Mouse (Mus musculus): Measurements from ENCODE around the gene Alpl. TPM values are rescaled to one million over a fixed set of nuclear protein-coding genes. Genes with fewer than 3 reads are reported as not detected.

The Alpl gene
- polyA plus RNA-seq, 1 experiment from 2014 or later, result 6.9 TPM

- H3K27me3 ChIP-seq, result no peaks in the 10 kb centered on the region
- H3K36me3 ChIP-seq, result no peaks in the 10 kb centered on the region
- H3K27ac ChIP-seq, result no peak overlapping the region
- H3K9me3 ChIP-seq, result no peaks in the 10 kb centered on the region
- WGBS, result 81% methylated on average over 9 of the region's 9 CpGs
- H3K4me3 ChIP-seq, result no peak overlapping the region
- no peak for ATAC-seq (ENCODE audit: low FRiP score)
- peaks cover 26% of the 10 kb centered on the region for H3K4me1 ChIP-seq (replicated peaks)
- H3K9ac ChIP-seq, result no peak overlapping the region
- no peak overlapping the region for H3K4me2 ChIP-seq
Measured at GRCm38 (mm10) chr4:137747091-137747490, 49.1 kb downstream of the Alpl start.

GRCm38 (mm10) chr4:137744433-137744918, 51.7 kb downstream of the Alpl start:
- Histone ChIP-seq H3K4me3 (no peak overlapping the region), H3K9me3 (no peaks in the 10 kb centered on the region), H3K27ac (no peak overlapping the region), H3K27me3 (no peaks in the 10 kb centered on the region), H3K36me3 (no peaks in the 10 kb centered on the region), H3K4me2 (no peak overlapping the region), H3K9ac (no peak overlapping the region), H3K4me1 (replicated peaks) (peaks cover 13% of the 10 kb centered on the region)
- no peak for ATAC-seq (ENCODE audit: low FRiP score)
- 62% methylated on average over 13 of the region's 13 CpGs for WGBS

GRCm38 (mm10) chr4:137743791-137744190, 52.4 kb downstream of the Alpl start:
- Histone ChIP-seq H3K36me3 (no peaks in the 10 kb centered on the region), H3K27ac (no peak overlapping the region), H3K9ac (no peak overlapping the region), H3K4me2 (no peak overlapping the region), H3K4me3 (no peak overlapping the region), H3K27me3 (no peaks in the 10 kb centered on the region), H3K4me1 (replicated peaks) (peaks cover 13% of the 10 kb centered on the region), H3K9me3 (no peaks in the 10 kb centered on the region)
- ATAC-seq (ENCODE audit: low FRiP score), result no peak
- 66% methylated on average over 7 of the region's 7 CpGs for WGBS

GRCm38 (mm10) chr4:137740350-137740749, 55.8 kb downstream of the Alpl start:
- Histone ChIP-seq H3K27ac (no peak overlapping the region), H3K4me3 (no peak overlapping the region), H3K4me1 (replicated peaks) (peaks cover 21% of the 10 kb centered on the region), H3K4me2 (no peak overlapping the region), H3K9ac (no peak overlapping the region), H3K9me3 (no peaks in the 10 kb centered on the region), H3K36me3 (no peaks in the 10 kb centered on the region), H3K27me3 (no peaks in the 10 kb centered on the region)
- 89% methylated on average over 7 of the region's 7 CpGs for WGBS
- ATAC-seq (ENCODE audit: low FRiP score), result no peak

- Histone ChIP-seq H3K4me3 (peak overlapping the region; percentile 19; the same call in 1 of the 2 replicates), H3K36me3 (no peaks in the 10 kb centered on the region), H3K27me3 (no peaks in the 10 kb centered on the region), H3K4me2 (peak overlapping the region; percentile 49), H3K4me1 (replicated peaks) (peaks cover 17% of the 10 kb centered on the region), H3K9me3 (no peaks in the 10 kb centered on the region), H3K9ac (peak overlapping the region; percentile 43; the same call in 1 of the 2 replicates), H3K27ac (no peak overlapping the region)
- peak; percentile 63 for ATAC-seq (ENCODE audit: low FRiP score)
- 54% methylated on average over 9 of the region's 9 CpGs for WGBS
Measured at GRCm38 (mm10) chr4:137739151-137739923, 56.8 kb downstream of the Alpl start.

- Histone ChIP-seq H3K27ac (no peak overlapping the region), H3K27me3 (no peaks in the 10 kb centered on the region), H3K9ac (no peak overlapping the region), H3K4me1 (replicated peaks) (peaks cover 16% of the 10 kb centered on the region), H3K4me3 (no peak overlapping the region), H3K9me3 (no peaks in the 10 kb centered on the region), H3K4me2 (no peak overlapping the region), H3K36me3 (no peaks in the 10 kb centered on the region)
- no peak for ATAC-seq (ENCODE audit: low FRiP score)
- WGBS, result 74% methylated on average over 3 of the region's 3 CpGs
Measured at GRCm38 (mm10) chr4:137737760-137738159, 58.4 kb downstream of the Alpl start.

- Histone ChIP-seq H3K4me1 (replicated peaks) (peaks cover 16% of the 10 kb centered on the region), H3K9me3 (no peaks in the 10 kb centered on the region), H3K4me2 (no peak overlapping the region), H3K27ac (no peak overlapping the region), H3K9ac (no peak overlapping the region), H3K27me3 (no peaks in the 10 kb centered on the region; the same call in 1 of the 2 replicates), H3K36me3 (no peaks in the 10 kb centered on the region), H3K4me3 (no peak overlapping the region)
- no peak for ATAC-seq (ENCODE audit: low FRiP score)
- 53% methylated on average over 11 of the region's 11 CpGs for WGBS
Measured at GRCm38 (mm10) chr4:137736220-137736701, 59.9 kb downstream of the Alpl start.

- H3K27me3 ChIP-seq, result peaks cover 13% of the 10 kb centered on the region
- no peak overlapping the region for H3K27ac ChIP-seq
- H3K9ac ChIP-seq, result no peak overlapping the region
- H3K36me3 ChIP-seq, result no peaks in the 10 kb centered on the region
- no peaks in the 10 kb centered on the region for H3K9me3 ChIP-seq
- H3K4me3 ChIP-seq, result no peak overlapping the region
- WGBS, result 81% methylated on average over 5 of the region's 5 CpGs
- H3K4me2 ChIP-seq, result no peak overlapping the region
- peaks cover 25% of the 10 kb centered on the region for H3K4me1 ChIP-seq (replicated peaks)
- no peak for ATAC-seq (ENCODE audit: low FRiP score)
Measured at GRCm38 (mm10) chr4:137733459-137733858, 62.7 kb downstream of the Alpl start.

- Histone ChIP-seq H3K4me1 (replicated peaks) (peaks cover 30% of the 10 kb centered on the region), H3K4me3 (no peak overlapping the region), H3K27ac (no peak overlapping the region), H3K36me3 (no peaks in the 10 kb centered on the region), H3K9me3 (no peaks in the 10 kb centered on the region), H3K9ac (no peak overlapping the region), H3K27me3 (peaks cover 18% of the 10 kb centered on the region), H3K4me2 (no peak overlapping the region)
- no peak for ATAC-seq (ENCODE audit: low FRiP score)
- 85% methylated on average over 3 of the region's 3 CpGs for whole genome bisulfite sequencing
Measured at GRCm38 (mm10) chr4:137732962-137733361, 63.2 kb downstream of the Alpl start.

GRCm38 (mm10) chr4:137732361-137732760, 63.8 kb downstream of the Alpl start:
- Histone ChIP-seq H3K27me3 (peaks cover 20% of the 10 kb centered on the region), H3K9ac (no peak overlapping the region), H3K27ac (no peak overlapping the region), H3K9me3 (no peaks in the 10 kb centered on the region), H3K4me1 (replicated peaks) (peaks cover 36% of the 10 kb centered on the region), H3K36me3 (no peaks in the 10 kb centered on the region), H3K4me3 (no peak overlapping the region), H3K4me2 (no peak overlapping the region)
- no peak for ATAC-seq (ENCODE audit: low FRiP score)
- 86% methylated on average over 3 of the region's 3 CpGs for WGBS

GRCm38 (mm10) chr4:137731891-137732290, 64.3 kb downstream of the Alpl start:
- no peak overlapping the region for H3K4me2 ChIP-seq
- no peaks in the 10 kb centered on the region for H3K9me3 ChIP-seq
- H3K4me3 ChIP-seq, result no peak overlapping the region
- H3K9ac ChIP-seq, result 0 out of 2 replicates have a peak overlapping the region, but pooled peaks have one; percentile 9
- H3K36me3 ChIP-seq, result no peaks in the 10 kb centered on the region
- ATAC-seq (ENCODE audit: low FRiP score), result no peak
- 79% methylated on average over 10 of the region's 10 CpGs for WGBS
- peaks cover 20% of the 10 kb centered on the region for H3K27me3 ChIP-seq
- no peak overlapping the region for H3K27ac ChIP-seq
- H3K4me1 ChIP-seq (replicated peaks), result peaks cover 41% of the 10 kb centered on the region

- Histone ChIP-seq H3K4me2 (no peak overlapping the region), H3K4me1 (replicated peaks) (peaks cover 34% of the 10 kb centered on the region), H3K4me3 (no peak overlapping the region), H3K27ac (no peak overlapping the region), H3K9ac (no peak overlapping the region), H3K27me3 (peaks cover 20% of the 10 kb centered on the region), H3K9me3 (no peaks in the 10 kb centered on the region), H3K36me3 (no peaks in the 10 kb centered on the region)
- ATAC-seq (ENCODE audit: low FRiP score), result no peak
- 86% methylated on average over 8 of the region's 8 CpGs for WGBS
Measured at GRCm38 (mm10) chr4:137730757-137731156, 65.4 kb downstream of the Alpl start.

- Histone ChIP-seq H3K36me3 (no peaks in the 10 kb centered on the region), H3K4me3 (no peak overlapping the region), H3K4me1 (replicated peaks) (peaks cover 33% of the 10 kb centered on the region), H3K4me2 (no peak overlapping the region), H3K27ac (no peak overlapping the region), H3K9me3 (no peaks in the 10 kb centered on the region), H3K27me3 (peaks cover 20% of the 10 kb centered on the region), H3K9ac (no peak overlapping the region)
- 21% methylated on average over 3 of the region's 3 CpGs for WGBS
- peak; percentile 14; the same call in 1 of the 2 replicates for ATAC-seq (ENCODE audit: low FRiP score)
Measured at GRCm38 (mm10) chr4:137730134-137730533, 66.0 kb downstream of the Alpl start.

Measured in hindbrain, embryonic 13.5 days (tissue).